Mouse (Mus musculus) embryonic facial prominence, embryonic 12.5 days (tissue): Measurements from ENCODE around the gene Comp. TPM values are rescaled to one million over a fixed set of nuclear protein-coding genes. Genes with fewer than 3 reads are reported as not detected.

Source experiments
- ATAC-seq: fragments of 200-750 bp; cut with Nextera tagmentation; 2 replicates; pipeline ENCODE4 v1.8.0; 2017; ENCODE audit not compliant: insufficient number of reproducible peaks, insufficient read depth, low FRiP score, low TSS enrichment
- H3K27ac ChIP-seq: fragments of 300-500 bp; sonication (generic); 2 replicates; pipeline ENCODE4 v1.5.1; 2016; ENCODE audit warnings: mild to moderate bottlenecking
- H3K27me3 ChIP-seq: fragments of 300-500 bp; sonication (generic); 2 replicates; pipeline ENCODE4 v1.6.1; 2016; ENCODE audit warnings: mild to moderate bottlenecking, moderate library complexity
- H3K36me3 ChIP-seq: fragments of 300-500 bp; sonication (generic); 2 replicates; pipeline ENCODE4 v1.6.1; 2016; ENCODE audit warnings: mild to moderate bottlenecking
- H3K4me1 ChIP-seq: fragments of 300-500 bp; sonication (generic); 2 replicates; pipeline ENCODE4 v1.6.1; 2016
- H3K4me2 ChIP-seq: fragments of 300-500 bp; sonication (generic); replicated peaks from 2 replicates; pipeline ENCODE4 v1.6.1; 2016; ENCODE audit warnings: mild to moderate bottlenecking, moderate library complexity
- H3K4me3 ChIP-seq: fragments of 300-500 bp; sonication (generic); 2 replicates; pipeline ENCODE4 v1.5.1; 2016; ENCODE audit warnings: mild to moderate bottlenecking
- H3K9ac ChIP-seq: fragments of 300-500 bp; sonication (generic); 2 replicates; pipeline ENCODE4 v1.6.1; 2016; ENCODE audit warnings: mild to moderate bottlenecking, moderate library complexity
- H3K9me3 ChIP-seq: fragments of 300-500 bp; sonication (generic); 2 replicates; pipeline ENCODE4 v1.6.1; 2016; ENCODE audit warnings: mild to moderate bottlenecking, moderate library complexity
- WGBS: fragments of 180-500 bp; shearing (Covaris S2); methylation state at CpG from one replicate; pipeline ENCODE4 v1.1.7; 2016; 5-methylcytosine and 5-hydroxymethylcytosine counted together
- polyA plus RNA-seq: library from polyadenylated mRNA; unstranded; fragments of >200 nt; fragmentation: Nextera tagmentation; extraction: Ambion mirVana; gene quantifications from 2 replicates; pipeline ENCODE4 v1.2.1, GENCODE M21; 2016

The Comp gene
- polyA plus RNA-seq, 1 experiment from 2014 or later: 1.4 TPM

DNA sequence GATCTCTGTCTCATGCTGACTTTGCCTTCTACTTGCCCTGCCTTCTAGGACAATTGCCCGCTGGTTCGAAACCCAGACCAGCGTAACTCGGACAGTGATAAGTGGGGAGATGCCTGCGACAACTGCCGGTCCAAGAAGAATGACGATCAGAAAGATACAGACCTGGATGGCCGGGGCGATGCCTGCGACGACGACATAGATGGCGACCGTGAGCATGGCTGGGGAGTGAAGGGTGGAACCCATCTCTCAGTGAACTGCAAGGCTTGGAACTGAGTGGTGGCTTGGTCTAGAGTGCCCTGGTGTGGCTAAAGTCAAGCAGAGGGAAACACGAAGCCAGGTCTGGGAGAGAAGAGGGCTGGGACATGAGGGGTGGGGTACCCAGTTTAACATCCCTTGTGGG, 3.7 kb downstream of the Comp start:
- Histone ChIP-seq H3K9ac (no peak overlapping the region), H3K4me1 (peaks cover 24% of the 10 kb centered on the region), H3K4me3 (no peak overlapping the region), H3K9me3 (no peaks in the 10 kb centered on the region), H3K36me3 (no peaks in the 10 kb centered on the region), H3K27ac (no peak overlapping the region), H3K27me3 (peaks cover 81% of the 10 kb centered on the region), H3K4me2 (no peak overlapping the region)
- no peak for ATAC-seq
- 14% methylated on average over 15 of the region's 15 CpGs for WGBS

DNA sequence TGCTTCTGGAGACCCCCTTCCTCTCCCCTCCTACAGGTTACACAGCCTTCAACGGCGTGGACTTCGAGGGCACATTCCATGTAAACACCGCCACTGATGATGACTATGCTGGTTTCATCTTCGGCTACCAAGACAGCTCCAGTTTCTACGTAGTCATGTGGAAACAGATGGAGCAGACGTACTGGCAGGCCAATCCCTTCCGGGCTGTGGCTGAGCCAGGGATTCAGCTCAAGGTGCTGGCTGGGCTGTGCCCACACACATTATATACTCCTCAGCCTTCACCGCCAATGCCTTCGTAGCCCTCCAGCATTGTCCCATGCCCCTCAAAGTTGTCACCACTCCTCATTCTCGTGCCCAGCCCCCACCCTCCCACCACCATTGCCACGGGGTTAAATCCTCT, 6.7 kb downstream of the Comp start:
- Histone ChIP-seq H3K4me2 (no peak overlapping the region), H3K36me3 (peaks cover 8% of the 10 kb centered on the region; the same call in 1 of the 2 replicates), H3K9me3 (no peaks in the 10 kb centered on the region), H3K4me1 (peaks cover 7% of the 10 kb centered on the region; the same call in 1 of the 2 replicates), H3K27me3 (peaks cover 51% of the 10 kb centered on the region), H3K4me3 (no peak overlapping the region), H3K27ac (no peak overlapping the region), H3K9ac (no peak overlapping the region)
- WGBS: 84% methylated on average over 12 of the region's 12 CpGs
- ATAC-seq: no peak

DNA sequence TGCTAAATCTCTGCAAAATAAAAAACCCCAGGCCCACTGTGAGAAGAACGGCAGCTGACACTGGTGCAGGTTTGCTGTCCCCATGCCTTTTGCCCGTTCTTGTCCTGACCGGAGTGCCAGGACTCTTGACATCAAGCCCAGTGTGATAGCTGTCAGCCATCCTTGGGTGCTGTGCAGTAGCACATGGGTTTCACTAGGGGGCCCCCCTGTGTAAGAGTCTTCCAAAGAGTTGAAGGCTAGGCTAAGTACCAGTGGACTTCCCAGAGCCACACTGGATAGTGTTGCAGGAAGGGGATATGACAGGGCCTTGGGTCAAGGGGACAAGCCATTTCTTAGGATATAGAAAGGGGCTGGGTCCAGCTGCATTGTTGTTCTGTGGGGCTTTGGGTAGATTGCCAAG, 9.9 kb downstream of the Comp start:
- Histone ChIP-seq H3K4me3 (no peak overlapping the region), H3K36me3 (peaks cover 37% of the 10 kb centered on the region), H3K9ac (no peak overlapping the region), H3K4me2 (no peak overlapping the region), H3K27me3 (peaks cover 19% of the 10 kb centered on the region), H3K4me1 (no peaks in the 10 kb centered on the region), H3K27ac (no peak overlapping the region), H3K9me3 (no peaks in the 10 kb centered on the region)
- ATAC-seq: no peak
- WGBS: 42% methylated on average over 3 of the region's 3 CpGs

DNA sequence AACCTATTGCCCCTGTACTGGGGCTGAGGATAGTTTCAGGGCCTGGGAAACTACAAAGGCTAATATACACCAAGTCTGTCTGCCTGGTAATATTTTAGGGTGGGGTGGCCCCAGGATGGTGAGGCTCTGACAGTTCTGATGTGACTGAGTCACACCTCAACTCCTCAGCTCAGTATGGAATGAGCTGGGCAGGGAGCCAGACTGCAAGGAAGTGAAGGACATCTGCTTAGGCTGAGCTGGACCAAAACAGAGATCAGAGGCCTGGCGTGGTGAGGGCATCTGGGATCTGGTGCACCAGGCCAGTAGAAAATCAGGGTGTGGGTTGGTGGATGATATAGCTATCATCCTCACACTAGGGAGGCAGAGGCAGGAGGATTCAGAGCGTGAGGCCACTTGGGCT, 16.3 kb downstream of the Comp start:
- no peak overlapping the region for H3K4me2 ChIP-seq
- no peak for ATAC-seq
- no peaks in the 10 kb centered on the region for H3K9me3 ChIP-seq
- H3K27me3 ChIP-seq: no peaks in the 10 kb centered on the region
- no peaks in the 10 kb centered on the region for H3K4me1 ChIP-seq
- no peak overlapping the region for H3K9ac ChIP-seq
- peaks cover 62% of the 10 kb centered on the region for H3K36me3 ChIP-seq
- WGBS: 97% methylated on average over 2 of the region's 2 CpGs
- H3K27ac ChIP-seq: no peak overlapping the region
- no peak overlapping the region for H3K4me3 ChIP-seq

DNA sequence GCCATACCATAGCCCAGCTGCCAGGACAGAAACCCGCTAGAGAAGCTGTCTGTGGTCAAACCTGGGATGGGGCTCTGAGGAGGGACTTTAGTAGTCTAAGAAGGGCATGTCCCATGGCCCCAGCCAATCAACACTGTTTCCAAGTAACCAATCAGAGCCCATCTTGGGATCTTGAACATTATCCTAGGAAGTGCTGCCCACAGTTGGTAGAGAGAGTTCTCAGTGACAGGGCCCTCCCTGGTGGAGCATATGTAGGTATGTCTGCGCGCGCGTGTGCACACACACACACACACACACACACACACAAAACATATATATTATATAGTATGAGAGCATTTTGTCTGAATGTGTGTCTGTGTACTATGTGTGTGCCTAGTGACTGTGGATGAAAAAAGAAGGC, 19.7 kb downstream of the Comp start:
- no peak overlapping the region for H3K4me3 ChIP-seq
- H3K27me3 ChIP-seq: no peaks in the 10 kb centered on the region
- no peak overlapping the region for H3K9ac ChIP-seq
- 89% methylated on average over 5 of the region's 5 CpGs for WGBS
- ATAC-seq: no peak
- peaks cover 37% of the 10 kb centered on the region for H3K36me3 ChIP-seq
- no peaks in the 10 kb centered on the region for H3K9me3 ChIP-seq
- no peaks in the 10 kb centered on the region for H3K4me1 ChIP-seq
- no peak overlapping the region for H3K4me2 ChIP-seq
- no peak overlapping the region for H3K27ac ChIP-seq

DNA sequence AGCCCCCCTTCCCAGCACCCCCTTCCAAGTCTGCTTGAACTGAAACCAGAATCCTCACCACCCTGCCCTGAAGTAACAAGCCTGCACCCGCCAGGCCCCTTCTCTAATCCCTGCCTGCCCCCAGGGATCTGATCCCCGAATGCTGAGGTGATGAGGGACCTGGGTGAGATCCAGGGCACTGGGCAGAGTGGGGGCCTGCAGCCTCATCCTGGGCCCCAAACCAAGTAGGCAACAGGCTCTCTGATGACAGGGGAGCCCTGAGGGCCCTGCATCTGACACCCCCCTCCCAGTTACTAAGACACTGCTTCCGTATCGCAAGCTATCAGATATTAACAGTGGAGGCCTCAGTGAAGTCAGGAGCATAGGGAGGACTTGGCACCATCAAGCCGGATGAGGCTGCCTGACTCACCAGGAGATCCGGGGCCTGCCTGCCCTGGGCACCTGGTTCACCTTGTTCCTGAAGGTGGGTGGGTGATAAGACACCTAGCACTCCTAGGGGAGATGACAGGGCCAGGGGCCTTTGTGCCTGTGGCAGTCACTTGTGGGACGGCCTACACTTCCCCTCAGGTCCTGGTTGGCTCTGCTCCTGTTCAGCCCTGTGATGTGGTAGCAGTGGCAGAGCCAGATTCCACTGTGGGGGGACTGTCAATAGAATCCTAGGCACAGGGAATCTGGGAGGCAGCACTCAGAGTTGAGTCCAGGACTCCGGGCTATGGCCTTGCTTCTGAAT, 21.1 kb downstream of the Comp start:
- Histone ChIP-seq H3K4me3 (no peak overlapping the region), H3K27ac (no peak overlapping the region), H3K36me3 (peaks cover 35% of the 10 kb centered on the region), H3K9me3 (no peaks in the 10 kb centered on the region), H3K4me2 (no peak overlapping the region), H3K9ac (0 out of 2 replicates have a peak overlapping the region, but pooled peaks have one; percentile 15), H3K27me3 (no peaks in the 10 kb centered on the region), H3K4me1 (no peaks in the 10 kb centered on the region)
- 81% methylated on average over 8 of the region's 8 CpGs for WGBS
- ATAC-seq: no peak

DNA sequence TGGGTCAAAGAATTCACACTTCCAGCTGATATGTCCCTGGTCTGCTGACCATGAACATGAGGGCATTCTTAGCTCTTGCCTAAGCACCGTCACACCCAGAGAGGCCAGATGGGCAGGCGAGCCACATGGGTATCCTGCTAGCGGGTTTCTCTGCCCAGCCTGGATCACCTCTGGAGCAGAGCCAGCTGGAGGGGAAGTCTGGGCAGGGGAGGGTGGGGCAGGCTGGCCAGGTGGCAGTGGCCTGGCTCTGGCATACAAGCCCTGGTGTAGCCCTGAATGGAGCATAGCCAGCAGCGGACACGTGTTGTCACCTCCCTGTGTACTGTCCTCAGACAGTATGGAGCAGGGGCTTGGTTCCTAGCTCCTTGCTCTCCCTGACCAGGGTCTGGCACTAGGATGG, 22.3 kb downstream of the Comp start:
- H3K9ac ChIP-seq: no peak overlapping the region; the same call in 1 of the 2 replicates
- no peaks in the 10 kb centered on the region for H3K4me1 ChIP-seq
- no peak overlapping the region for H3K4me3 ChIP-seq
- no peak overlapping the region for H3K27ac ChIP-seq
- no peaks in the 10 kb centered on the region for H3K9me3 ChIP-seq
- H3K4me2 ChIP-seq: no peak overlapping the region
- no peak for ATAC-seq
- no peaks in the 10 kb centered on the region for H3K27me3 ChIP-seq
- H3K36me3 ChIP-seq: peaks cover 36% of the 10 kb centered on the region
- WGBS: 79% methylated on average over 5 of the region's 5 CpGs

DNA sequence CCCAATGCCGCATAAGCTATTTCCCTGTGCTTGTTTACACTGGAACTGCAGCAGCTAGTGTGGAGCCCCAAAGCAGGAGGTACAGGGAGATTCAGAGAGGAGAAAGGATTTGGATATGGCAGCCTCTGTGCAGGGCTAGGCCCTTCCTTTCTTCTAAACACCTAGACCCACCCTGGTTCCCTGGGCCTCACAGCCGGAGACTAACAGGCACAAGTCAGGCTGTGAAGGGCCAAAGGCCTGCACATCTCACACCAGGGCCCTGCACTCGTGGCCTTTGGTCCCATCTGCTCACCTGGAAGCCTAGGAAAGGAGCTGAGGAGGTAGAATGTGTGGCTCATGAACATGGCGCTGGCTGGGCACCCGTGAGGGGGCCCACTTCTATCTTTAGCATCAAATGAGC, 22.8 kb downstream of the Comp start:
- WGBS: 76% methylated on average over 5 of the region's 5 CpGs
- no peak overlapping the region for H3K27ac ChIP-seq
- no peak overlapping the region for H3K4me3 ChIP-seq
- ATAC-seq: no peak
- no peak overlapping the region for H3K9ac ChIP-seq
- no peaks in the 10 kb centered on the region for H3K27me3 ChIP-seq
- no peaks in the 10 kb centered on the region for H3K4me1 ChIP-seq
- H3K4me2 ChIP-seq: no peak overlapping the region
- peaks cover 31% of the 10 kb centered on the region for H3K36me3 ChIP-seq
- no peaks in the 10 kb centered on the region for H3K9me3 ChIP-seq

DNA sequence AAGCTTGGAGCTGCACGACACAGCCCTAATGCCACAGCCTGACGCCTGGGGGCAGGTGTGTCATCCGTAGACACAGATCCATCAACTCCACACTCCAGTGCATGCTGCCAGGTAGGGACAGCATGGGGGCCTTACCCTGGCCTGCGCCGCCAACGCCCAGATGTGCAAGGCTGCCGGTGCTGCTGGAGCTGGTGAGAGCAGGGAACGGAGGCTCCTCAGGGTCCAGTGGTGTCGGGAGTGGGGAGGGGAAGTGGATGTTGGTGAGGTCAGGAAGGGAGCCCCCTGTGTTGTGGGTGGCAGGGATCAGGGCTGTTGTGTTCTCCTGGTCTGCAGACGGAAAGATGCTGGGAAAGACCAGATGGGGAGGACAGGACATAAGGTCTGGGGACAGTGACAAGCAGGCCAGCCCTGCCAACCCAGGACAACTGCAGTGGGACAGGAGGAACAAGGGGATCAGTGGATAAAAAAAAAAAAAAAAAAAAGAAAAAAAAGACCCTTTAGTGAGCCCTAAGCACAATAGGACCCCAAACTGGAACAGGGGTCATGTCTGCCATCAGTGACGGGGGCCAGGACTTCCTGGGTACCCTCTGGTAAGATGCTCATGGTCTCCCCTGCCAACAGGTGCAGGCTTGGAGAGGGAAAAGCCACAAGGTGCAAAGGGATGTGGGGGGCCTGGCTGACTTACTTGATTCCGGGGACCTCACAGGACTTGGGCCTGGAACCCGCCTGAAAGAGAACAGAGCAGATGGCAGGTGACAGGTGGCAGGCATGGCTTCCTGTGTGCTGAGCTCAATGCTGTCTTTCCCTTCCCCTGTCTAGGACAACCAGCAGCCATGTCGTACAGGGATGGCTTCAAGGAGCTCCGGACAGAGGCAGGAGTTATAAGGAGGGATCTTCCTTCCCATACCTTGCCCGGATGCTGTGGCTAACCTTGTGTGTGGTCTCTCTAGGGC, 24.5 kb downstream of the Comp start:
- WGBS: 81% methylated on average over 16 of the region's 16 CpGs

DNA sequence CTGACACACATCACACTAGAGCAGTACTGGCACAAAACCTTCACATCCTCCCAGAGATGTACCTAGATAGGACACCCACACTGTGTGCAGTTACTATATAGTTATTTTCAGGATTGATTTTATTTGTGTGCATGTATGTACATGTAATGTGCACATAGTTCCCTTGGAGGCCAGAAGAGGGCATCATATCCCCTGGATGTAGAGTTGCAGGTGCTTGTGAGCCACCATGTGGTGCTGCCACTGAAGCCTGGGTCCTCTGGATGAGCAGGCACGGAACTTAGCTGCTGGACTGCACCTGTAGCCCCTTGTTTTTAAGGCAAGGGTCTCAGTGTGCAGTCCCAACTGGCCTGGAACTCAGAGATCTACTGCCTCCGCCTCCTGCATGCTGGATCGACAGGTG, 30.9 kb downstream of the Comp start:
- Histone ChIP-seq H3K4me2 (no peak overlapping the region), H3K9ac (no peak overlapping the region), H3K4me3 (no peak overlapping the region), H3K36me3 (peaks cover 23% of the 10 kb centered on the region), H3K9me3 (no peaks in the 10 kb centered on the region), H3K4me1 (peaks cover 20% of the 10 kb centered on the region), H3K27me3 (no peaks in the 10 kb centered on the region), H3K27ac (no peak overlapping the region)
- WGBS: 95% methylated on average over 3 of the region's 3 CpGs
- ATAC-seq: no peak

More for the DNA sequence above, 24.5 kb downstream of the Comp start:
- Histone ChIP-seq H3K9ac (no peak overlapping the region), H3K4me1 (no peaks in the 10 kb centered on the region), H3K27me3 (no peaks in the 10 kb centered on the region), H3K4me3 (no peak overlapping the region), H3K27ac (no peak overlapping the region), H3K9me3 (no peaks in the 10 kb centered on the region), H3K4me2 (no peak overlapping the region), H3K36me3 (peaks cover 20% of the 10 kb centered on the region)
- no peak for ATAC-seq

DNA sequence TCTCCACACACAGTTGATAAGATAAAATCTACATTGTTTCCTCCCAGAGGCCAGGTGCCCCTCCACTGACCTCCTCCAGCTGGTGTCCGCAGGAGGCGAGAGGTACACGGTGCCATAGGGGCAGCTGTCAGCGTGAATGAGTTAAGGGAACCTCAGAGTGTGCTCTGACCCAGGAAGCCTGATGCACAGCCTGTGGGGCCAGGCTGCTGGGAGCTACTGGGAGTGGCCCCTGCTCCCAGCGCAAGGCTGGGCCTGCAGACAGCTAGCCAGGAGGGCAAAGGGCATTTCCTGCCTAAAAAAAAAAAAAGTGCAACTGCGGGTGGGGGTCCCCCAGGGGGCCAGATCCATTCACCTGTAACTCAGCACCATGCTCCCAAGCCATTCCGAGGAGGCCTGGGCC, 31.8 kb downstream of the Comp start:
- no peak overlapping the region for H3K9ac ChIP-seq
- H3K4me2 ChIP-seq: no peak overlapping the region
- peaks cover 23% of the 10 kb centered on the region for H3K4me1 ChIP-seq
- H3K4me3 ChIP-seq: no peak overlapping the region
- 30% methylated on average over 7 of the region's 7 CpGs for WGBS
- no peak overlapping the region for H3K27ac ChIP-seq
- H3K36me3 ChIP-seq: peaks cover 18% of the 10 kb centered on the region
- H3K9me3 ChIP-seq: no peaks in the 10 kb centered on the region
- H3K27me3 ChIP-seq: no peaks in the 10 kb centered on the region
- ATAC-seq: no peak
